Mouse (Mus musculus) CH12.LX (cell line): ENCODE data around the gene Ajuba.

Source experiments
- CTCF ChIP-seq, 2 experiments: IDR thresholded peaks in 1 of 2; conservative IDR thresholded peaks in 1 of 2; 2 replicates each; pipeline ENCODE4 v1.5.1; 2011 to 2012; ENCODE audit warnings: low read depth in 2 of 2, low read length in 2 of 2, improper control_type of control experiment in 1 of 2, inconsistent platforms in 1 of 2, mild to moderate bottlenecking in 1 of 2, moderate library complexity in 1 of 2
- EP300 ChIP-seq: IDR thresholded peaks from 2 replicates; pipeline ENCODE4 v1.6.1; 2011; ENCODE audit warnings: low read length, improper control_type of control experiment
- POLR2A ChIP-seq: IDR thresholded peaks from 2 replicates; pipeline ENCODE4 v1.6.1; 2011; ENCODE audit warnings: low read depth, mild to moderate bottlenecking, improper control_type of control experiment, low read length
- SMC3 ChIP-seq: IDR thresholded peaks from 2 replicates; pipeline ENCODE4 v1.6.1; 2011; ENCODE audit warnings: low read depth, low read length, improper control_type of control experiment
- TCF12 ChIP-seq: IDR thresholded peaks from 2 replicates; pipeline ENCODE4 v1.6.1; 2014; ENCODE audit warnings: low read depth, mild to moderate bottlenecking, inconsistent platforms, low read length, improper control_type of control experiment
- ZC3H11A ChIP-seq: IDR thresholded peaks from 2 replicates; pipeline ENCODE4 v1.6.1; 2012; ENCODE audit warnings: low read depth, mild to moderate bottlenecking, inconsistent platforms, low read length, improper control_type of control experiment
- ZMIZ1 ChIP-seq: IDR thresholded peaks from 2 replicates; pipeline ENCODE4 v1.6.1; 2012; ENCODE audit warnings: low read depth, mild to moderate bottlenecking, inconsistent platforms, low read length, improper control_type of control experiment

DNA sequence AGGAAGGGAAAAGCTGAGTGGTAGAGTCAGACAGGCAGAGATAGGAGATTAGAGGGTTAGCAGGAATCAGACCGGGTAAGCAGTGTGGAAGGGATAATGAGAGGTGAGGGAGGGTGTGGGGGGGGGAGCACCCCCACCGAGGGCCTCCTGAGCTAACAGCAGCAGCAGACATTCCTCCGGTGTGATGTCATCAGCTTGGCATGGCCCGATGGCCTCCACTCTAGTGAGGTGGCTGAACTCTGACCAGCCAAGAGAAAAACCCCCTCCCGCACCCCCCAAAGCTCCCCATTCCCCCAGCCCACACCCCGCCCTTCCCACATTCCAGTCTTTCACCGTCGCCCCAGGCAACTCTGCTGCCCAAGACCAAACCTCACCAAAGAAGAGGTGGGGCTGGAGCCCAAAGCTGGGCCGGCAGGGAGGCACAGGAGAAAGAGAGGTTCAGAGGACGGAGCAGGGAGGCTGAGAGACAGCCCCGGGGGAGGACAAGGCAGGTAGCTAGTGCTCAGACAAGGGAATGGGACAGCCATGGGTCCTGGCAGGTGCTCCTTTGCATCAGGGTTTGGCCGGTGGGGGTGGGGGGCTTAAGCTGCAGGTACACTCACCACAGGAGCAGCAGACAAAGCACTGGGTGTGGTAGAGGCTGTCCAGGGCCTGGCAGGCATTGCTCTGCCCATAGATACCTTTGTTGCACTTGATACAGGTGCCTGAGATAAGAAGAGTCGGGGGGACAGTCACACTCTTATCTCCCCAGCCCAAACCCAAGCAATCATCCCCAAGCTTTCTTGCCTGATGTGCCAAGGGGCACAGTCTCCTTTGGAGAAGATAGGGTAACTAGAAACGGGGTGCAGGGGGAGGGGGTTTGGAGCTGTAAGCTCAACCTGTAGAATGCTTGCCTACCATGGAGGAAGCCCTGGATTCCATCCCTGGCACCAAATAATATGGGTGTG is 4.3 kb downstream of the Ajuba start:
- TF ChIP-seq EP300 (no peak), TCF12 (no peak), POLR2A (no peak), ZMIZ1 (no peak), SMC3 (no peak), ZC3H11A (no peak), CTCF (conservative IDR thresholded peaks at IDR 0.05 in 1 of 2, IDR thresholded peaks at IDR 0.05 in 1 of 2; ENCODE audit: low read depth in 2 of 2, low read length in 2 of 2) (no peak)
